Mouse (Mus musculus) bone marrow, adult 2 months (tissue): ENCODE measurements around the gene E2f4. TPM values are rescaled to one million over a fixed set of nuclear protein-coding genes. Genes with fewer than 3 reads are reported as not detected.
A peak's percentile ranks its signal among the peaks of the same experiment; 100 is the strongest.

Experiments used
- H3K27ac ChIP-seq: fragments of 200-500 bp; 2 replicates; pipeline ENCODE4 v1.5.1; 2012; ENCODE audit warnings: low read depth, mild to moderate bottlenecking, control low read depth, inconsistent platforms, low read length; ENCODE audit not compliant: control insufficient read depth, poor library complexity, insufficient read depth
- H3K4me1 ChIP-seq: fragments of 200-500 bp; 2 replicates; pipeline ENCODE4 v1.6.1; 2011; ENCODE audit warnings: low read length; ENCODE audit not compliant: control insufficient read depth, insufficient read depth
- H3K4me3 ChIP-seq: fragments of 200-500 bp; replicated peaks from 2 replicates; pipeline ENCODE3; 2011; ENCODE audit warnings: mild to moderate bottlenecking, low read depth, low read length, control low read depth; ENCODE audit not compliant: control insufficient read depth
- CTCF ChIP-seq: fragments of 200-500 bp; IDR thresholded peaks from 2 replicates; pipeline ENCODE4 v1.5.1; 2011; ENCODE audit warnings: low read length, control low read depth; ENCODE audit not compliant: control insufficient read depth, insufficient read depth
- POLR2A ChIP-seq: fragments of 200-500 bp; IDR thresholded peaks from 2 replicates; pipeline ENCODE4 v1.6.1; 2011; ENCODE audit warnings: low read depth, mild to moderate bottlenecking, control low read depth, low read length, borderline replicate concordance; ENCODE audit not compliant: control insufficient read depth
- WGBS: fragments of 180-500 bp; shearing (Covaris S2); methylation state at CpG from one replicate; pipeline ENCODE4 v1.1.7; 2018; 5-methylcytosine and 5-hydroxymethylcytosine counted together
- polyA plus RNA-seq: library from polyadenylated mRNA; stranded (reverse); fragments of >200 nt; gene quantifications from 2 replicates; pipeline ENCODE4 v1.2.4, GENCODE M21; 2011; ENCODE audit warnings: low replicate concordance; ENCODE audit not compliant: missing spikeins, insufficient read depth, insufficient read length

The E2f4 gene
- polyA plus RNA-seq, 1 experiment, result 115 TPM

GRCm38 (mm10) chr8:105312891-105313481 lies 15.5 kb downstream of the E2f4 start:
- H3K4me3 ChIP-seq, result no peak overlapping the region
- peak overlapping the region; percentile 23; the same call in 1 of the 2 replicates for H3K27ac ChIP-seq
- no peak for TF ChIP-seq CTCF
- TF ChIP-seq POLR2A, result no peak
- 68% methylated on average over 8 of the region's 8 CpGs for WGBS
- no peaks in the 10 kb centered on the region; the same call in 1 of the 2 replicates for H3K4me1 ChIP-seq

GRCm38 (mm10) chr8:105313622-105314402 lies 16.3 kb downstream of the E2f4 start:
- H3K4me1 ChIP-seq, result no peaks in the 10 kb centered on the region; the same call in 1 of the 2 replicates
- TF ChIP-seq CTCF (no peak), POLR2A (no peak)
- WGBS, result 79% methylated on average over 9 of the region's 9 CpGs
- H3K4me3 ChIP-seq, result no peak overlapping the region
- no peak overlapping the region for H3K27ac ChIP-seq

- H3K4me3 ChIP-seq, result no peak overlapping the region
- H3K4me1 ChIP-seq, result no peaks in the 10 kb centered on the region; the same call in 1 of the 2 replicates
- WGBS, result 93% methylated on average over 18 of the region's 18 CpGs
- no peak overlapping the region for H3K27ac ChIP-seq
- no peak for TF ChIP-seq POLR2A
- TF ChIP-seq CTCF, result no peak
These were observed 17.8 kb downstream of the E2f4 start for GRCm38 (mm10) chr8:105315073-105315769.

- TF ChIP-seq CTCF (no peak), POLR2A (no peak)
- Histone ChIP-seq H3K4me3 (no peak overlapping the region), H3K27ac (no peak overlapping the region), H3K4me1 (no peaks in the 10 kb centered on the region; the same call in 1 of the 2 replicates)
- WGBS, result 91% methylated on average over 4 of the region's 4 CpGs
These were observed 20.5 kb downstream of the E2f4 start for GRCm38 (mm10) chr8:105317941-105318340.

- WGBS, result 89% methylated on average over 11 of the region's 11 CpGs
- Histone ChIP-seq H3K4me3 (no peak overlapping the region), H3K4me1 (peaks cover 1% of the 10 kb centered on the region; the same call in 1 of the 2 replicates), H3K27ac (no peak overlapping the region)
- TF ChIP-seq CTCF, result no peak
- no peak for TF ChIP-seq POLR2A
These were observed 21.3 kb downstream of the E2f4 start for GRCm38 (mm10) chr8:105318662-105319190.

GRCm38 (mm10) chr8:105323183-105323582 lies 25.7 kb downstream of the E2f4 start:
- H3K4me3 ChIP-seq, result peak overlapping the region; percentile 64
- H3K4me1 ChIP-seq, result peaks cover 1% of the 10 kb centered on the region; the same call in 1 of the 2 replicates
- 63% methylated on average over 4 of the region's 4 CpGs for WGBS
- H3K27ac ChIP-seq, result peak overlapping the region; percentile 61; the same call in 1 of the 2 replicates
- TF ChIP-seq CTCF, result no peak
- TF ChIP-seq POLR2A, result no peak

GRCm38 (mm10) chr8:105325641-105326093 lies 28.2 kb downstream of the E2f4 start:
- H3K4me1 ChIP-seq, result peaks cover 1% of the 10 kb centered on the region; the same call in 1 of the 2 replicates
- WGBS, result under 1% methylated on average over 12 of the region's 12 CpGs
- H3K27ac ChIP-seq, result peak overlapping the region; percentile 48
- H3K4me3 ChIP-seq, result peak overlapping the region; percentile 82
- TF ChIP-seq POLR2A (no peak), CTCF (no peak)
